Mouse (Mus musculus): ENCODE data around the gene Slc16a1.
A peak's percentile ranks its signal among the peaks of the same experiment; 100 is the strongest.

The Slc16a1 gene

GRCm38 (mm10) chr3:104638403-104638779 is at the start of gene Slc16a1:
TSS of gene Slc16a1 (plus strand) at chr3:104638668.
- no peak for DNase-seq (ENCODE audit: extremely low read depth, low read depth, low spot score)

- no peak for DNase-seq (ENCODE audit: extremely low read depth, low read depth, low spot score)
Measured at GRCm38 (mm10) chr3:104596451-104597134, 41.9 kb upstream of the Slc16a1 start.

- no peak for DNase-seq (ENCODE audit: extremely low read depth, low read depth, low spot score)
Measured at GRCm38 (mm10) chr3:104597135-104597764, 41.2 kb upstream of the Slc16a1 start.

GRCm38 (mm10) chr3:104599296-104600150 is 38.9 kb upstream of the Slc16a1 start:
- no peak for DNase-seq (ENCODE audit: extremely low read depth, low read depth, low spot score)

- DNase-seq (ENCODE audit: extremely low read depth, low read depth, low spot score), result no peak
Measured at GRCm38 (mm10) chr3:104600691-104601090, 37.8 kb upstream of the Slc16a1 start.

- no peak for DNase-seq (ENCODE audit: extremely low read depth, low read depth, low spot score)
Measured at GRCm38 (mm10) chr3:104601680-104602079, 36.8 kb upstream of the Slc16a1 start.

GRCm38 (mm10) chr3:104609690-104610380 is 28.6 kb upstream of the Slc16a1 start:
- no peak for DNase-seq (ENCODE audit: extremely low read depth, low read depth, low spot score)

- DNase-seq (ENCODE audit: extremely low read depth, low read depth, low spot score), result no peak
Measured at GRCm38 (mm10) chr3:104610453-104611230, 27.8 kb upstream of the Slc16a1 start.

- peak; percentile 97 for DNase-seq (ENCODE audit: extremely low read depth, low read depth, low spot score)
Measured at GRCm38 (mm10) chr3:104611951-104612350, 26.5 kb upstream of the Slc16a1 start.

GRCm38 (mm10) chr3:104613102-104613501 is 25.4 kb upstream of the Slc16a1 start:
- DNase-seq (ENCODE audit: extremely low read depth, low read depth, low spot score), result peak; percentile 78

GRCm38 (mm10) chr3:104614081-104614480 is 24.4 kb upstream of the Slc16a1 start:
- no peak for DNase-seq (ENCODE audit: extremely low read depth, low read depth, low spot score)

- DNase-seq (ENCODE audit: extremely low read depth, low read depth, low spot score), result no peak
Measured at GRCm38 (mm10) chr3:104615216-104615615, 23.3 kb upstream of the Slc16a1 start.

GRCm38 (mm10) chr3:104616155-104616554 is 22.3 kb upstream of the Slc16a1 start:
- no peak for DNase-seq (ENCODE audit: extremely low read depth, low read depth, low spot score)

GRCm38 (mm10) chr3:104621841-104622240 is 16.6 kb upstream of the Slc16a1 start:
- no peak for DNase-seq (ENCODE audit: extremely low read depth, low read depth, low spot score)

- DNase-seq (ENCODE audit: extremely low read depth, low read depth, low spot score), result no peak
Measured at GRCm38 (mm10) chr3:104629810-104630209, 8.7 kb upstream of the Slc16a1 start.

- no peak for DNase-seq (ENCODE audit: extremely low read depth, low read depth, low spot score)
Measured at GRCm38 (mm10) chr3:104630941-104631340, 7.5 kb upstream of the Slc16a1 start.

GRCm38 (mm10) chr3:104632560-104633162 is 5.8 kb upstream of the Slc16a1 start:
- DNase-seq (ENCODE audit: extremely low read depth, low read depth, low spot score), result no peak

- no peak for DNase-seq (ENCODE audit: extremely low read depth, low read depth, low spot score)
Measured at GRCm38 (mm10) chr3:104636491-104636890, 2.0 kb upstream of the Slc16a1 start.

GRCm38 (mm10) chr3:104637427-104638402 is 753 bp upstream of the Slc16a1 start:
- DNase-seq (ENCODE audit: extremely low read depth, low read depth, low spot score), result peak; percentile 95
